Mouse (Mus musculus): Measurements from ENCODE around the gene Fam174b.

The Fam174b gene

DNA sequence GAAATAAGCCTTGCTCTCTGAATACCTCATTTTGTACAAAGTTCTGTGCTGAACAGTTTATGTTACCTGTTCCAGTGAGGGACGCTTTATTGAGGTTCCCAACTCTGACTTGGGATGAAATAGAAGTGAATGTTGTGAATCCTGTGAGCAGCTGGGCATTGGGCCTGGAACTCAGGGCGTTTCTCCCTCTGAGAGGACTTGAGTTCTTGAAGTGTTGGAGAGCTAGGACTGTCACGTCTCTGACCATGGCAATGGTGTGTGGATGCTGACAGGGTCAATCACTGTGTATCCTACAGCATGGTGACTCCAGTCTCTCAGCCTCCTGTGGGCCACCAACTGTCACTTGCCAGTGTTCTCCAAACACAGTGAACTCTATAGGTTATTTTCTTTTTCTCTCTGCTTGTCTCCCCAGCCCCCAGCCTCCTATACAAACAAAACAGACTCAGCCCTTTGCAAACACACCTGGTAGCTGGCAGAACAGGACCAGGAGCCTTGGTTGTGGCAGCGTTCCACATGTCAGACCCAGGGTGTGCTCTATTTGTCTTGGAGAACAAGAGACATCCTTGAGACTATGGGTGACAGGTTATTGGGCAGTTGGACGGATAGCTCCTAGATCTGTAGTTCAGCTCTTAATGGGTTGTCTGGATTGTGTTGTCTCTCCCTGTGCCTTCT, 8.5 kb downstream of the Fam174b start:
- in situ Hi-C loops (cut with MboI; ENCODE audit: low sequenced_read_pairs), result no loop called here

DNA sequence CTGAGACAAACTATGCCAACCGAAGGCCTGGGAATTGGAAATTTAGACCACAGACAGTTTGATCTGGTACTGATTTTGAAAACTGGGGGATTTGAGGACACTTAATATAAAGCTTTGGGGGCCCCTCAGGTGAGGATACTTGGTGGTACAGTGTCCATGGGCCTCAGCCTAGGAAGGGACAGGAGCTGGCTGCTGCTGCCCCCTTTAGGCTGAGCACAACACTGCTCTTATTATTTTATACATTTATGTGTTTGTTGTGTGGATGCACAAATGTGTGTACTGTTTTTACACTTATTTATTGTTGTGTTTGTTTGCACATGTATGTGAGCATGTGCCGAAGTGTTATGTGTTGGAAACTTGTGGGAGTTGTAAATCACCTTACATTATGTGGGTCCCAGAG, 9.2 kb downstream of the Fam174b start:
- in situ Hi-C loops (cut with MboI; ENCODE audit: low sequenced_read_pairs), result no loop called here

DNA sequence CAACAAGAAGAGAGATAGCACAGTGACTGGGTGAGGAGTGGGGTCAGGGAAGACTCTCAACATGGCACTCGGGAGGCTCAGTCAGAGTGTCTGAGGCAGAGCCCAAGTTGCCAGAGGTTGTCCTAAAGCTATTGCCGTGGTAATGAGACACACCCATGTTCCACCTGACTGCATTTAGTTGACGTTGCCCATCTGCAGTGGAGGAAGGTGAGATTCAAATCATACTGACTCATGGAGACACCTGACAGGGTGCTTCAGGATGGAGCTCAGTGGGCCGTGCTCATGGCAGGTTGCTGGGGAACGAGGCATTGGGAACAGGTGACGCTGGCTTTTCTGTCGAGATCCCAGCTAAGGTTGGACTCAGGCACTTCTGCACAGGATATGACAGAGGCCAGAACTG, 9.9 kb downstream of the Fam174b start:
- in situ Hi-C loops (cut with MboI; ENCODE audit: low sequenced_read_pairs), result no loop called here

DNA sequence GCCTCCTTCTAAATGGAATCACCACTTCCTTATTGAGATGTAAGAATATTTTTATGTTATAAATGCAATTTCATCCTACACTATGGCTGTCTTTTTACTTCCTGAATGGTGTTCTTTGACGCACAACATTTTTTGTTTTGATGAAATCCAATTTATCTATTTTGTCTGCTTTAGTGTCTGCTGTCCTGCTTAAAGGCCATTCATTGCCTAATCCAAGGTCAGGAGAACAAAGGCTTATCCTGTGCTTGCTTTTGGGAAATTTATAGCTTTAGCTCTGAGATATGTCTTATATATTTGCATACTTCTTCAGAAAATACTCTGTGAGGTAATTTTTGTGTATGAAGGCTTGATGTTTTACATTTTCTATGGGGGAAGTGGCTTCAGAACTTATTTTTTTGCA, 13.5 kb downstream of the Fam174b start:
- in situ Hi-C loops (cut with MboI; ENCODE audit: low sequenced_read_pairs), result no loop called here

DNA sequence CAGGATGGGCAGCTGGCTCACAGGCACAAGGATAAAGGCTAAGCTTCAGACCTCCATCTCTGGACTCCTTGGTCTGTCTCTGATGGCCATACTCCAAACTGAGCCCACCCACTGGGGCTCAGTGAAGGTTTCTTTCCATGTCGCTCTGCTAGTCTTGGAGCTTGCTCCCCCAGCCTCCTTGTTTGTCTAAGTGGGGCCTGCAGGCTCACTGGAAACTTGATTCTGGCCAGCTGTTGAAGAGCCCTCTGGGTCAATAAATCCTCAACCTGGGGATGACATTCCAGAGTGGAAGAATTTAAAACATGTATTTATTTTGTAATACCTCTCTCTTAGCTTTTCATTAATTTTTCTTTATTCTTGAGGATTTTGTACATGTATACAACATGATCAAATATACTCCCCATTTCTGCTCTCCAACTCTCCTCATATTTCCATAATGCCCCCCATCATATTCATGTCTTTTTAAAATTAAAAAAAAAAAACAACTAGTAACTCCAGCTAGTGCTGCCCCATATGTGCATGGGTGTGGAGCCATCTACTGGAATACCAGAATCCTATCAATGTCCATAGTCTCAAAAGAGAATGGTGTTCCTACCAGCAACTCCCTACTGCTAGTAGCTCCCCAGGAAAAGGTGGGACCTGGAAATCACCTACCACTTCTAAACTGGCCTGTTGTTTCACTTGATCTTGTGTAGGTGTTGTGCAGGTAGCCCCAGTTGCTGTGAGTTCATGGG, 15.4 kb downstream of the Fam174b start:
- in situ Hi-C loops (cut with MboI; ENCODE audit: low sequenced_read_pairs), result no loop called here

DNA sequence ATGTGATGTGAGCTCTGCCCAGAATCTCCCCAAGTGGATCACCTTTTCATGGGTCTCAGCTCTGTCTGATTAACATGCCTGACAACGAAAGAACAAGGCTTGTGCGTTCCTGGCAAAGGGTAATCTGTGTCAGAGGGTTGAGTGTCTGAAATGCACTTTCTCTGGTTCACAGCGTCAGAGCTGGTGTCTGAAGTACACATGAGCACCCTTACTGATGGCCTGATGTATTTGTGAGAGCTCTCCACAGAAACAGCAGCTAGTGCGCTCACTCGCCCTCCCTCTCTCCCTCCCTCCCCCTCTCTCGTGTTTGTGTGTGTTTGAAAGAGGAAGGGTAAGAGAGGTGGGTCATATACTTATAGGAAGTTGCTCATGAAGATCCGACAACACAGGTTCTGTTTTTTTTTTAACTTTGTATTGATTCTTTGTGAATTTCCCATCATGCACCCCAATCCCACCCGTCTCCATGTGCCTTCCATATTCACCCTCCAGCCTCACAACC, 21.6 kb downstream of the Fam174b start:
- in situ Hi-C loops (cut with MboI; ENCODE audit: low sequenced_read_pairs), result no loop called here

DNA sequence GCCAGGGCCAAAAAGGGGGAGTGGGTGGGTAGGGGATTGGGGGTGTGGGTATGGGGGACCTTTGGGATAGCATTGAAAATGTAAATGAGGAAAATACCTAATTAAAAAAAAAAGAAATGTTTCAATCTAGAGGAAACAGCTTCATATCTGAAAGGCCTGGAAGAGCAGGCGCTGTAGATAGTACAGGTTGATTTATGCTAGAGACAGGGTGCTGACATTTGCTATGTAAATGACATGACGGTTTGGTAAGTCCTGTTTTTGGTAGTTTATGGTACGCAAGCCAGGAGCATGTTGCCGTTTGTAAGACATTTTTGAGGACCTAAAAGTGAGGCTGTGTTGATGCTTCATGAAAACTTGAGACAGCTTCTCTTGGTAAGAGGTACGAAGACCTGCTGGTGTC, 24.6 kb downstream of the Fam174b start:
- in situ Hi-C loops (cut with MboI; ENCODE audit: low sequenced_read_pairs), result no loop called here

DNA sequence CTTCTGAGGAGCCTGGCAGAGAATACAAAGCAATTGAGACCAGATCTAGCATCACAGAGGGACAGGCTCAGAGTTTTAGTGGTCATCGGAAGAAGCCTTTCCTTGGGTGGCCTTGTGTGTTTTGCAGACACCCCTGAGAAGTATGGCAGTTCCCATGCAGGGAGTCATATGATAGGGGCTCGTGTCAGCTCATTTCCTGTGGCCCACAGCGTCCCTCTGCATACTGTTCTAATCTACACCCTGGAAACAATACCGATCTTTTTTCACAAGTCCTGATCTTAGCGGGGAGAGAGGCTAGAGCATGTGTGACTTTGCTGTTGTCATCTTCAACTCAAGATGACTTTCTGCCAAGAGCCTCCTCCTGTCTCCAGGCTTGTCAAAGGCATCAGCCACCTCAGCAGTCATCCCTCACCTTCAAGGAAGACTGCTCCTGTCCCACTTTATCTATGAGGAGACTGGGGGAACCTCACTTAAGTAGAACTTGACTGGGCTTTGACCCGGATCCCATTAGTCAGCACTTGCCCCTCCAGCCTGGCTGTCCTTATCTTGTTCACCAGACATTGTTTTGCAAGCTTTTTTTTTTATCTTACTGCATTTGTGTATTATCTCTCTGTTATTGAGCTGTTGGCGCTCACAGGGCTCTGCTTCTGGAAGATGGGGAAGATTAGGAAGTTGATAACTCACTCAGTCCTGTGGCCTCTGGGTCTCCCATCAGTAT, 25.2 kb downstream of the Fam174b start:
- in situ Hi-C loops (cut with MboI; ENCODE audit: low sequenced_read_pairs), result no loop called here

DNA sequence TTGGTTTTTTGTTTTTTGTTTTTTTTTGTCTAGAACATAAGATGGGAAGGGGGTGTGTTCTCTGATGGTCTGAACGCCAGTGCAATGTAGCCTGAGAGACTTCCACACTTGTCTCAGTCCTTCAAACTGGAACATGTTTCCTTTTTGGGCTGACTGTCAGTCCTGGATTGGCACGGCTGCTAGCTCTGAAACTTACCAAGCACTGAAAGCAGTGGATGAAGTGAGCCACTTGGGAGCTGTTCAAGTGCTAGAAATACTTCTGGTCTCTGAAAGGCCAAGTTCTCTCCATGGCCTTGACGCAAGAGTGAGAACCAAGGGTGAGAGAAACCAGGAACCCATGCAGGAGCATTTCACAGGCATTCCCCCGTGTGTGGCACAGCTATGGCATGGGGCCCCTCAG, 29.1 kb downstream of the Fam174b start:
- in situ Hi-C loops (cut with MboI; ENCODE audit: low sequenced_read_pairs), result no loop called here

DNA sequence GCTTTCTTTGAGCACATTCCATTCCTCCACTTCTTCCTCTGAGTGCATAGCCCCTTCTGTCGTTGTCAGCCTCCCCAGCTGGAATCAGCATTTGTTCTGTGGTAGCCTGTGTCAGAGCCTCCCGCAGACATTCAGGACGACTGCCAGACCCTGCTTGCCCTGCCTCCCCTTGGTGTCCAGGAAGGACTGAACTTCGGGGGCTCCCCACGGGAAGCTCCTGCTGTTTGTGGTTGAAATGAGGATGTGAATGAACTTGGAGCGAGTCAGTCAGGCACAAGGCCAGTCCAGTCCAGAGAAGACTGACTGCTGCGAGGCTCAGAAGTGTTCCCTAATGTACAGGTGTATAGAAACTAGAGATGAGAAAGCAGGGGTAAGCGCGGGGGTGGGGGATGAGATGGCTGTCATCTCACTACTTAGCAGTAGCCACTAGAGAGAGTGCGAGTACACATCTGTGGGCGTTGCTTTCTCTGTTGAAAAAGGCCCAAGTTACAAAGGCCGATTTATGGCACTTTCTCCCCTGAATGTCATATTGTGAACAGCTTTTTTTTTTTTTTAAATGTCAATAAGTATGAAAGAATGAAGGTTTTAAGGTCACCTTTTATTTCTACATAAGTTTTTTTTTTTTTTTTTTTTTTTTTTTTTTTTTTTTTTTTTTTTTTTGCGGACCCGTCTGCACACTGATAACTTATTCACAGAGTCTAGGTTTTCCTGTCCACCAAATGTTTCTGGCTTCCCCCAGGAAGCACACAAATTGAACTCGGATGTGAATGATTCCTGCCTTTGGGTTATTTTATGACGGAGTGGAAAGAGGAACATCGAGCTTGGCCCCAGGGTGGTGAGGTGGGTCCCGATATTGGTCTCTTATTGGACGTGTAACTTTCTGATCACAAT, 31.5 kb downstream of the Fam174b start:
- in situ Hi-C loops (cut with MboI; ENCODE audit: low sequenced_read_pairs), result no loop called here

DNA sequence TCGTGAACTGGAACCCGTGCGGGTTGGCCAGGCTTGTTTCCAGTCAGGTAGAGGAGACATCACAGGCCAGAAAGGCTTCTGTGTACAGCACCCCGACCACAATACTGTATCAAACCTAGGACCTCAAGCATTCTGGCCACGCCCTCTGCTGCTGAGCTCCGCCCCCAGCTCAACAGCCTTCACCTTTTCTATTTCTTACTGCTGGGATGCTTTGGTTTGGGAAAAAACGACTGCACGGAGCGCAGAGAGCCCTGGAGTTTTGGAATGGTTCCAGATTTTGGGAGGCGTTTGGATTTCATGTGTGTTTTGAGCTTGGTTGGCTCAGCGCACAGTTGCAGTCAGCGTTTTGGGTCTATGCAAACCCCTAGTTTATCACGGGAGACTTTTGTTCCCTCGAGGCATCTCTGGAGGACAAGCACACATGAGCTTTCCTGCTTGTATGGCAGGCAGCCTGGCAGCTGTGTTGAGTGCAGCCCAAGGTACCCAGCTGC, 32.2 kb downstream of the Fam174b start:
- in situ Hi-C loops (cut with MboI; ENCODE audit: low sequenced_read_pairs), result no loop called here

DNA sequence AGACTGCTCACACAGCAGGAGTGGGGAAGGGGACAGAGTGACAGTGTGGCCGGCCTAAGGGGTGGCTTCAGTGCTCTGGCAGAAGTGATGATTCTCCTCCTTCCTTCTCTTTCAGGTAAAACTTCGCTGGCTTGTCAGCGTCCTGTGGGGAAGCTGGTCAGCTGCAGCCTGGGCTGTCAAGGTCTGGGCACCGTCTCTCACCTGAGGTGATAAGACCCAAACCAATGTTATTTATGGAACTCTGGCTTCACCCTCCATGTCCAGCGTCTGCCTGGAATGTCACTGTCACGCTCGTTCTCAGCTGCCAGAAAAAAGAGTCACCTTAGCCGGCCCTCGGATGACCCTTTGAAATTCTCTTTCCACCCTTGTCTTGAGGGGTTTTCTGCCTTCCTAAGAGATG, 34.7 kb downstream of the Fam174b start:
- in situ Hi-C loops (cut with MboI; ENCODE audit: low sequenced_read_pairs), result no loop called here

DNA sequence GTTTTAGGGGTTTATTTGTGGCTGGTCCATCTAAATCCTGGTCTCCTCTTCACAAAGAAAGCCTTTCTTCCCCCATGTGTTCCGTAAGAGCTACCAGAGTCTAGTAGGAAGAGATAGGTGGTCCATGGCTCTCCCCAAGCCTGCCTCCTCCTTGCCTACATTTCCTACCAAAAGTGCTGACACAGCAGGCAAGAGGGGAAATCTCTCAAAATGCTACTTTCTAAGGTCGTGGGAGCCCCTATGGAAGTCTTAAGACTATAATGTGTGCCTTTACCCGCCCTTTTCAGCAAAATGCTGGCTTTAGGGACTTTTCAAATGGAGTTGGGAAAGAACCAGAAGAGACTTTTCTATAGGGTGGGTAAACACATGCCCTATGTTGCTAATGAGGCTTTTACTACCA, 37.7 kb downstream of the Fam174b start:
- in situ Hi-C loops (cut with MboI; ENCODE audit: low sequenced_read_pairs), result no loop called here

DNA sequence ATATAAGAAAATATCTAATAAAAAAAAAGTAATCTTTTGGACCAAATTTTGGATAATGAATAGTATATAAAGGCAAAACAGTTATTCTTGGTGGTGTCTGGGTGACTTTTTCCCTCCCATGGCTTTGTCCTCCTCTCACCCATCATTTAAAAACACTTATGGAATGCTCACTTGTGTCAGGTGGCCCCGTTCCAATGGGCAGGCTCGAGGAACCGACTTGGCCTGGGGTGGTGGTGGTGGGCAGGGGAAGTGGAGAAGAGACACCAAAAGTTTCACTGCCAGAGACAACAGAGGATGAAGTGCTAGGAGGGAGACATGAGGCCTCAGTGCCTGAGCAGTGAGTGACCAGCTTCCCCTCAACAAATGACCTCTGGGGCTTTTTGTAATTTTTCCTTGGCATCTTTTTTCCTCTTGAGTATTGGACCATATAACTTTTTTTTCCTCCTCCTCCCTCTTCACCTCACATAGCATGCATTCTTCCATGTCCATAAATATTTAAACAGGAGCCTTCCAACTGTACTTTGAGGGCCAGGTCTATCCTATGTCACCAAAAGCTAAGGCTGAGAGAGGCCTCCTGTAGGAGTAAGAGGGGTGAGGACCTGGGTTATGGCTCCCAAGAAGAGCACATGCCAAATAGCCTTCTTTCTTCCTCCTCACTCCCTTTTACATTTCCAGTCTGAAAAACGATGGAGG, 44.8 kb downstream of the Fam174b start:
- in situ Hi-C loops (cut with MboI; ENCODE audit: low sequenced_read_pairs), result no loop called here

DNA sequence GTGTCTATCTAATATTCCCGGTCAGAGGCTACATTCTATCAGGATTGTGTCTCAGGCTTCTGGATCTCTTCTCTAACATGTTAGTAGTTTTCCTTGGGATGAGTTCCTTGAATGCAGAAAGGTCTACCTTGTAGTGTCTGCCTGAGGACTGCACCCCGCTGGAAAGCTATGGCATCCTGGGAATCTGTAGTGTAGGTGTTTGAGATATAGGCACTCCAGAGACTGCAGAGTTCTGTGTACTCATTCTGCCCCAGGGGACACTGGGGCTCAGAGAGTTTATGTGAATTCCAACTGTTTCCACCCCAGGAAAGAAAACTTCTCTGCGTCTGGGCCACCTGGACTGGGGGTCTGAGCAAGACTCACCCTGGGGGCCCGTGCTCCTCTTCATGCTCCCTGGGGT, 45.7 kb downstream of the Fam174b start:
- in situ Hi-C loops (cut with MboI; ENCODE audit: low sequenced_read_pairs), result no loop called here

DNA sequence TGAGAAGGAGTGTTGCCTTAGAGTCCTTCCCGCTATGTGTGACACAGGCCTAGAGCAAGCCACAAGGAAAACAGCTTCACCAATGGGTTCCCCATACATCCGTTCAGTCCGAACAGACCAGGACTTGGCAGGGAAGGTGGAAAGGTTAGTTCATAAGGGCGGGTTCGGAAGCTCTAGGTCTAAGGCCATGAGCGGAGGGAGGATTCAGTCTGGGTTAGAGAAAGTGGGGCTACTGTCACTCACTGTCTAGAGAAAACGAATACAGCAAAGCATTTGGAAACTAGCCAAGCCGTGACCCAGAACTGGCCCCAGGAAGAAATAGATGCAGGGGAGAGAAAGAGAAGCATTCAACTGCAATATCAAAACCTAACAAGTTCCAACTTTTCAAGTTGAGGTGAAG, 47.4 kb downstream of the Fam174b start:
- in situ Hi-C loops (cut with MboI; ENCODE audit: low sequenced_read_pairs), result no loop called here

DNA sequence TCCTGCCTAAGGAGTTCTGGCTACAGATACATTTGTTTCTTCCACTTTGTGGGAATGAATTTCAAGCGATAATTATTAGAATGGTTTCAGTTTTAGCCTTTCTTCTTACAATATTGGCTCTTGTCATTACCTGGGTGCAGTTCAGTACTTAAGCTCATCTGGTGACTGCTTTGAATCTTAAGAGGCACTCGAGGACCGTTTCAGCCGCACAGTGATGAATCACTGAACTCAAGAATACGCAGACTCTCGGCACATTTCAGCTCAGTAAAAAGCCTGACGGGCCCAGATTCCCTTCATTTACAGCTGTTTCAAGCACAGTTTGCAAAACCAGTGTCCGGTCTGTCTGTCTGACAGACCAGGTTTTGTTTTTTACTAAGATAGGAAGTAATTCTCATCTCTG, 51.0 kb downstream of the Fam174b start:
- in situ Hi-C loops (cut with MboI; ENCODE audit: low sequenced_read_pairs), result no loop called here

DNA sequence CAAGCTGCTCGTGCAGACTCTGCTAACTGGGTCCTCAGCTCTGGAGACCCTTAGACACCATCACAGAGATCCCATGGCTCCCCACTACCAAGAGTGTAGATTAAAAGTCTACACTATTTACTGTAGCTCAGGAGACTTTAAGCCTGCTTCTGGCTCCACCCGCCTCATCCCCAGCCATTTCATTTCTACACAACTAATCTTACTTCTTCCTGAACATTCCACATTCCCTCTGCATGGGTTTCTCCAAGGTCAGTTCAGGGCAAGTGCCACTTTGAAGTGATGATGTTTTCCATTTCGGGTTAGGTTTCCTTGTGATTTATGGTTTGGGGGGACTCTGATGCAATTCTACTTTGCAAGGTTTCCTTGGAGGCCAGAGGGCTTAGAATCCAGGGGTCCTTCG, 52.1 kb downstream of the Fam174b start:
- in situ Hi-C loops (cut with MboI; ENCODE audit: low sequenced_read_pairs), result no loop called here

DNA sequence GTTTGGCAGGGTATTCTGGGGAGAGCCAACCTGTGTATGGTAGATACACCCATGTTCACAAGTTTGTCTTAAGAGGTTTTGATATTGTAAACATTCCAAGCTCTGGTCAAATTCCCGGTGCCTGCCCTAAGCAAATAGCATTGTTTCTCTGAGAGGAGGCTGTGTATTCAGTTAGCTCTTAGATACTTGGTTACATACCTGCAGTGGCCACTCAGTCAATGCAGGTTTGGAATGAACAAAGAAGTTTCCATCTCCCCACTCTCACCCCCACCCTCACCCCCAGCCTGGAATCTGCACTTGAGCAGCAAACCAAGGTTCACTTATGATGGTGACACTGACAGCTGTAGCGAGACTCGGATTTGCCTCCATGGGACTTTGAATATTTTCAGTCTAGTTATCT, 52.5 kb downstream of the Fam174b start:
- in situ Hi-C loops (cut with MboI; ENCODE audit: low sequenced_read_pairs), result no loop called here

DNA sequence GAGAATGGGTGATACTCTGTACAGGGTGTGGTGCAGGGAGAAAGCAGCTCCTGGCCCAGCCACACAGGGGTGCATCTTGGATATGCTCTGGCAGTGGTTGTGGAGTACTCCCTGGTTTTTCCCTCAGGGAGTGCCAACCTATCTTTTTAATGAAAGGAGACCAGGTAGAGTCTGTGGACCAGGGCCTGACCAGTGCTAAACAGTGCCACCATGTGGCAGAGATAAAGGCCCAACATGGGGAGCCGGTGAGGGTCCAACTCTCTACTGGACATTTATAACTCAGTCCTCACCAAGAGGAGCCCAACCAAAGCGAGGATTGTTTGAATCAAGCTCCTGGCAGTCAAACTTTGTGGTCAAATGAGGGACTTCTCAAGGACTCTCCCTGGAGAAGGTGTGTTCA, 69.2 kb downstream of the Fam174b start:
- in situ Hi-C loops (cut with MboI; ENCODE audit: low sequenced_read_pairs), result no loop called here
